Mouse (Mus musculus): ENCODE measurements around the gene Lamtor3.
"Not testable (repeated sequence)": the region's sequence is repeated elsewhere in the genome, so short reads cannot be mapped to it uniquely, and the experiment has no call there.

Lamtor3 gene

DNA sequence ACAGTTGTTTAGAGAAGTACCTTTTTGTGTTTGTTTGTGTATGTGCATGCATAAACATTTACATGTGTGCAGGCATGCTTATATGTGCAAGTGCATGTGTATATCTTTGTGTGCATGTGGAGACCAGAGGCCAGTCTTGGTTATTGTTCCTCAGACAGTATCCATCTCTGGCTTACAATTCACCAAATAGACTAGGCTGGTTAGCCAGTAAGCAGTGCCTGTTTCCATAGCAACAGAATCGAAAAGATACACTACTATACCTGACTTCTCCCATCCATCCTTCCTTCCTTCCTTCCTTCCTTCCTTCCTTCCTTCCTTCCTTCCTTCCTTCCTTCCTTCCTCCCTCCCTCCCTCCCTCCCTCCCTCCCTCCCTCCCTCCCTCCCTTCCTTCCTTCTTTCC is 45.7 kb downstream of the Lamtor3 start:
- DNase-seq = not testable (repeated sequence)

DNA sequence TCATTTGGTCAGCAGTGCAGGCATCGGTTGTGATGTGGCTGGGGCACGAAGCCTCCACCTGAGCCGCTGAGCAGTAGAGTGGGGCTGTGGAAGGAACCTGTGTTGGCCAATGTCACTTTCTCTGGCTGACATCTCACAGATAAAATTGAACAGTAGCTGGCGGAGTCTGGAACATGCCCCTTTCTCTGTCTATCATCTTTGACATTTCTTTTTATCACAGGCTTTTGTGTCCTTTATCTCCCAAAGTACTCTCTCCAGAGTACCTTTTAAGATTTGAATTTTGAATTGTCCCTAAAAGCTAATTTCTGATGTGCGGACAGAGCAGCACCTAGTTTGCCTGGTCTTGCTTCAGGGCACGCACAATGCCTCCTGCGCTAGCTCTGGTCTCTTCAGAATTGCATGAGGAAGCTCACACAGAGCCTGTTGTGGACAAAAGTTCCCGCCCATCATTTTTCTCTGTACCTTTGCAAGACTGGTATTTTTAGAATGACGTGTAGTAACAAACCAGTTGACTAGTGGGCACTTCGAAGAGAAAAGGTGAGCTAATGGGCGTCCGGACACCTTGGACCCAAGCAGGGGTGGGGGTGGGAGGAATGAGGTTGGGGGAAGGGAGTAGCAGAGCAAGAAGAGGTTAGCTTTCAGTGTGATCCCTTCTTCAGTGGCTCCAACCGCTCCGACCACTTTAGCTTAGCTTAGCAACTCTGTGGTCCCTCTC is 50.0 kb downstream of the Lamtor3 start:
- DNase-seq = peak; percentile 27

DNA sequence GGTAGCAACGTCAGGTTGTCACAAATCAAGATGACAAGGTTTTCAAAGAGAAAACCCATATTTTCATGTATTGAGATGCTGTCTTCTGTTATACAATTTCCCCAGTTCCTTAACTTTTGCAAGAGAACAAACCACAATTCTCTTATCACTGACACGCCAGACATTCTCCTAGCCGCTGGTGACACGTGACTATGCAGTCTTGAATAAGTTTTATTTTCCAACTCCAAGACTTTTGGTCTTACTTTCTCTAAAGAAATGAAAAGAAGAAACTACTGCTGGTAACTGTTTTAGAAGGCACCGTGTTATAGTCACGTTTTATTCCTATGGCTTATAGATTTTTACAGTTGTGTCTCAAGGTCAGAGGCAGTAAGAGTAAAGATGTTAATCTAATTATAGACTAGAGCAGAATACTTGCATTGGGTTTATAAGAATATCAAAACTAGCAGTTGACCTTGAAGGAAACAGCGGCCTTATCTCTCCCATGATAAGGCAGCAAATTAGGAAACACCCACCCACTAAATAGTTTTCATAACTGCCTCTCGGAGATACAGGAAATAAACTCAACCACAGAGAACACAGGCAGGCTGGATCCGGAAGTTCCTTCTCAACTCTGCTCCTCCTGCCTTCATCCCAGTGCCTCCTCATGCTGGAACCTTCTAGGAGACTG is 50.6 kb downstream of the Lamtor3 start:
- peak; percentile 49 for DNase-seq

DNA sequence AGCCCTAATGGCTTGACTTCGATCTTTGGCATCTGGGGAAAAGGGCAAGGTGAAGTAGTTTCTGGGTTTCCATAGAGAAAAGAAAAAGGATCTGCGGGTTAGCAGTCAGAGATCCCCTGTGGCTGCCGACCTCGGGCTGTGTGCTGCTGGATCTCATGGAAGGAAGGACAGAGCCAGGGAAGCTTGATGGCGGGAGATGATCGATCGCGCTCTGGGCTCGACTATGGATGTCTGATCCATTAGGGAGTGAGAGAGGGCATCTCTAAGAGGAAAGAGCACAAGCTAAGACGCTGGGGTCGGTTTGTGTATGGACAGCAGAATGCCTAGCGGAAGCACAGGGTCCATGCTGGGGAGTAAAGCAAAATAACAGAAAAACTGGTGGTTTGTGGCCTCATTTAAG is 51.6 kb downstream of the Lamtor3 start:
- no peak for DNase-seq

DNA sequence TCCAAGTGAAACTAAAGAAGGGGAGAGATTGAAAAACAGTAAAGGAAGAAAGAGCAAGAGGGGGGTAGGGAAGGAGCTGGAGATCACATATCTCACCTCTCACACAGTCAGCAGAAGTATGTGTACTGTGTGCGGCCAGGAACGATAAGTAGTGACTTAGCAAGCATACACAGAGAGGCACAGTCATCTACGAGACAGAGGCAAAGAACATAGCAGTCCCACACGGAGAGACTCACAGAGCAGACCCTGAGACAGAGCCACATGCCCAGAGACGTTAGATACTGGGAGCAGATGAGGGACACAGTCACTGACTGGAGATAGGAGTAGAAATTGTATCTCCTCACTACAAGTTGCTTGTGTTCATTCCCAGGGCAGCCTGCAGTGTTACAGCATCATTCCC is 53.9 kb downstream of the Lamtor3 start:
- DNase-seq = no peak

DNA sequence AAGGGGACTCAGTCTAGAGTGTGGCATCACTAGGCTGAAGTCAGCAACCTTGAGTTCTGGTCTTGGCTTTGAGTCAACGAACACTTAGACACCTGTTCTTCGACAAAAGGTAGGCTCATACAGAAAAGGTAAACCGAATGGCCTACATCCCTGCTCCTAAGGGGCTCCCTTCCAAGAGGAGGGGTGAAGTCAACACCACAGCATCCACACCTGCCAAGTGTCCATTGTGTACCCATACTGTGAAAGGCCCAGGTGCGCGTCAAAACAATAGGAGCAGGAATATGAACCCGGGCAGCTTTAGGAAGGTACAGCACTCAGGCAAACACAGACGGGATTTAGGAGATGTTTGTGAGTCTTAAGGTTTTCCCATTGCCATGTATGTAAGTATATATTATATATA is 54.7 kb downstream of the Lamtor3 start:
- no peak for DNase-seq

DNA sequence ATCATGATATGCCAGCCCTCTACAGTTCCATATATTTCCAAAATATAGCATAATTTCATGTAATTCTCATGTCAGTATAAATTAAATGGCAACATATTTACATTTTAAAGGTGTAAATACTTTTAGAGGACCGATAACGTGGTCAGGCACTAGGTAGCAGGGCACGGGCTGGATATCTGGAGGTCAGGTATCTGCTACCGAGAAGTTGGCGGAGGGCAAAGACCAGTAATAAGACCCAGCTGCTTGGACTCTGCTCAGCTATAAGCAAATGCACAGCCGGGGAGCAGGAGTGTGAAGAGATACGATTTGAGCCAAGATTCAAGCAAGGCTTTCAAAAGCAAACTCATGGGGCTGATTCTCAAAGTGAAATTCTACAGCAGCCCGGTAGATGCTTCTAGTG is 56.0 kb downstream of the Lamtor3 start:
- no peak for DNase-seq

DNA sequence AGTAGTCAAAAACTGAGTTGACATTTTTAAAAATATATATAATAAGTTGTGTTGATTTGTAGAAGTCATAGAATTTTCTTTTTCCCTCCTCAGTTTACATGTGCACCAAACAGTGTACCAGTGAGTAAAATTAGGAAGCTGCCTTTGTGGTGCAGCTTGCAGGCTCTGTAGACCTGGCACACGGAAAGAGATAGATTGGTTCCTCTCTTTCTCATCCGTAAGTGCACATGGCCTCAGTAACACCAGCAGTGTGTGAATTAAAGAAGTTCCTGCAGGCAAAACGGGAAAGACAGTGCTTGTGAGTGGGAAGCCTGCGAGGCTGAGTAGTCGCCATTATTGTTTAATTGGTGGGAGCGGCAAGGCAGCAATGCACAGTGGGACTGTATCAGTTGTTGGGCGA is 57.1 kb downstream of the Lamtor3 start:
- DNase-seq = no peak

DNA sequence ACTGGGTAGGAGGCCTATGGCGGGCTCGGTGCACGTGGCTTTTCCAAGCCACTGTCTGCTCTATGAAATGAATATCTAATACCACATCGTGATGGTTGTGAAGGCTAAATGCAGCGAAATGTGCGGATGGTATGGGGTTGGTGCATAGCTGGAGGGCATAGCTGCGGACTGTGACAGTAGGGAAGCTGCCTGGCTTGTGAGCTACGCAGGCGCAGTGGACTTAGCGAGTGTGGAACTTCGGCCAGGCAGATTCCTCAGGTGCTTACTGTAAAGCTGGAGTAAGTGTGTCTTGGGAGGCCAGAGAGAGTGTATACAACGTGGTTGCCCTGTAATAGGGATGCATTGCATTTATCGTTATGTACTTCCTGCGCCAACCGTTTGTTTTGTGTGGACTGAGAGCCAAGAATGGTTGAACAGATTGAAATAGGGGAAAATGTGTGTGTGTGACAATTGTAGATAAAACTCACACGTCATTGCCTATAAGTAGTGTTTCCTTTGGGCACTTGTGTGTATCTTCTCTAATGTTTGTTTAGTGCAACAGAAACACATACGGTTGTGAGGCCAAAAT is 57.6 kb downstream of the Lamtor3 start:
- DNase-seq = no peak

DNA sequence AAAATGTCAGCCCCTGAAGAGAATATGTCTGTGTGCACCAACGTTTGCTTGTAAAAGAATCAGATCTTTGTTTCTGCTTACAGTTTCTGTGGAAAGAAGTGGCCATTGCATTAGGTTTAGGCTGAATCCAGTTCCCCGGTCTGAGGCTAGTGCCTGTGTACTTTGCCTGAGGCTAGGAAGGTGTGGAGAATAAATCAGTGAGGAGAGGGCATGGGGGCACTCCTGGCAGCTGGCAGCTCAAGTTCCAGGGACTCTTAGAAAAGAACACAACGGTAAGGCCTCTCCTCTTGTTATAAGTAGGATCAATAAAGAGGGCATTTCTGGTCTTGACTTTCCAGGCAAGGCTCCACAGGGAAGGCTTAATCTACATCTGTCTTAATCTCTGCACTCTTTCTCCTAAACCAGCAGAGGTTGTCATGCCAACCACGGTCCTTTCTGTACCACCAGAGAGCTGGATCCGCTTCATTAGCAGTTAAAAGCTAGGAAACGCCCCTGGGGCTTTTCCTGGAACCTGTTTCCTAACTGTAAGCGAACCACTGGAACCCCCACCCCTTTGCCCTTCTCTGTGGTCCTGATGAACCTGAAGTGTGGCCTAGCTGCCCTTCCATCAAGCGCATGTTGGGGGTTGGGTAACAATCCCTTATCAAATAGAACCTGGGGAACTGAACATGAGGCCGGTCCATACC is 58.8 kb downstream of the Lamtor3 start:
- DNase-seq = no peak

DNA sequence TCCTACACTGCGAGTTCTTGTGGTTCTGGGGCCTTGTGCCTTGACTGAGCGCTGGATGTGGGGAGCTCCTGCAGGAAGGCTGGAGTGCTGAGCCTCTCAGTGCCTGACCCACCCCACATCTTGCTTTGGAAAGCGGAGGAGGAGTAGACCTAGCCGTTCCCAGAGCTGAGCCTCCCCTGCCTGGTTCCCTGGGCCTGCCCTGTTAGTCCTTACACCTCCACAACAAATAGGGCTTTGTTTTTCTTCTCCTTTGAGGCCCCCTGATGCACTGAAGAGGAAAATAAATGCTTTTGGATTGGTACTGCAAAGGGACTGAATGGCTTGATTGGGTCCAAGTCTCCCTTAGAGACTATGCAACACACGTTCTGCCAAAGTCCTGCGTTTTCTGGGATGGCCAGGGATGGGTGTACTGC is 59.3 kb downstream of the Lamtor3 start:
- DNase-seq = no peak

DNA sequence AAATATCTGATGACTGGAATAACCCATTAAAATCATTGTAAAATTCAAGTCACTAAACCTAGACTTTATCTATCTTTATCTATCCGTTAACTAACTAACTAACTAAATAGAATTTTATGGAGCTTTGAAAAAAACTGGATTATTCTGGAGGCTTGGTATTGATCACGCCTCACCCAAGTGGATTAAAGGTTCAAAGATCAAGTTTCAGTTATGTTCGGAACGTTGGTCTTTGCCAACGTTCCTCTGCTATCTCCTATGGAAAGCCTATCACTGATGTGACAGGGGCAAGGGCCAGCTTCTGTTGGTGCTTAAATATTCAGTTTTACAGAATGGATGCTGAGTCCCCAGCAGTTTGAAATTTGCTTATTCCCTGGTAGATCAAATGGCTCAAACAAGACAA is 59.9 kb downstream of the Lamtor3 start:
- DNase-seq = no peak
